Mouse (Mus musculus) intestine, postnatal 0 days (tissue): ENCODE data around the gene Spocd1. TPM values are rescaled to one million over a fixed set of nuclear protein-coding genes. Genes with fewer than 3 reads are reported as not detected.
A peak's percentile ranks its signal among the peaks of the same experiment; 100 is the strongest.

Experiments used
- ATAC-seq: fragments of 200-750 bp; cut with Nextera tagmentation; 2 replicates; pipeline ENCODE4 v1.8.0; 2017; ENCODE audit warnings: mild to moderate bottlenecking, moderate TSS enrichment, moderate library complexity
- H3K27ac ChIP-seq: fragments of 300-500 bp; sonication (generic); 2 replicates; pipeline ENCODE4 v1.5.1; 2014; ENCODE audit warnings: mild to moderate bottlenecking, low read depth, low read length, moderate library complexity
- H3K27me3 ChIP-seq: fragments of 300-500 bp; sonication (generic); replicated peaks from 2 replicates; pipeline ENCODE4 v1.6.1; 2014; ENCODE audit warnings: low read length, mixed read lengths; ENCODE audit not compliant: control insufficient read depth, insufficient read depth
- H3K36me3 ChIP-seq: fragments of 300-500 bp; sonication (generic); 2 replicates; pipeline ENCODE4 v1.6.1; 2014; ENCODE audit warnings: mild to moderate bottlenecking, moderate library complexity; ENCODE audit not compliant: control insufficient read depth, insufficient read depth
- H3K4me1 ChIP-seq: fragments of 300-500 bp; sonication (generic); replicated peaks from 2 replicates; pipeline ENCODE4 v1.6.1; 2014; ENCODE audit warnings: antibody characterized with exemption, low read length, mixed read lengths; ENCODE audit not compliant: control insufficient read depth, insufficient read depth
- H3K4me2 ChIP-seq: fragments of 300-500 bp; sonication (generic); replicated peaks from 2 replicates; pipeline ENCODE4 v1.6.1; 2014; ENCODE audit warnings: low read depth, mild to moderate bottlenecking, moderate library complexity
- H3K4me3 ChIP-seq: fragments of 300-500 bp; sonication (generic); 2 replicates; pipeline ENCODE4 v1.5.1; 2014; ENCODE audit warnings: low read depth, low read length
- H3K9ac ChIP-seq: fragments of 300-500 bp; sonication (generic); 2 replicates; pipeline ENCODE4 v1.6.1; 2014; ENCODE audit warnings: mild to moderate bottlenecking, low read depth, low read length
- H3K9me3 ChIP-seq: fragments of 300-500 bp; sonication (generic); 2 replicates; pipeline ENCODE4 v1.6.1; 2016; ENCODE audit warnings: mixed run types; ENCODE audit not compliant: control insufficient read depth
- CTCF ChIP-seq: sonication (generic); IDR thresholded peaks from 2 replicates; pipeline ENCODE4 v1.5.1; 2016; ENCODE audit warnings: low read depth, mild to moderate bottlenecking, control low read depth, antibody characterized with exemption, moderate library complexity
- WGBS: fragments of 180-500 bp; shearing (Covaris S2); extraction: QIAGEN DNeasy Blood & Tissue Kit; methylation state at CpG from one replicate; pipeline ENCODE4 v1.1.7; 2014; 5-methylcytosine and 5-hydroxymethylcytosine counted together
- polyA plus RNA-seq: library from polyadenylated mRNA; unstranded; fragments of >200 nt; fragmentation: Nextera tagmentation; extraction: Ambion mirVana; gene quantifications from 2 replicates; pipeline ENCODE4 v1.2.1, GENCODE M21; 2015

Gene Spocd1
- polyA plus RNA-seq, 1 experiment from 2014 or later = not detected

DNA sequence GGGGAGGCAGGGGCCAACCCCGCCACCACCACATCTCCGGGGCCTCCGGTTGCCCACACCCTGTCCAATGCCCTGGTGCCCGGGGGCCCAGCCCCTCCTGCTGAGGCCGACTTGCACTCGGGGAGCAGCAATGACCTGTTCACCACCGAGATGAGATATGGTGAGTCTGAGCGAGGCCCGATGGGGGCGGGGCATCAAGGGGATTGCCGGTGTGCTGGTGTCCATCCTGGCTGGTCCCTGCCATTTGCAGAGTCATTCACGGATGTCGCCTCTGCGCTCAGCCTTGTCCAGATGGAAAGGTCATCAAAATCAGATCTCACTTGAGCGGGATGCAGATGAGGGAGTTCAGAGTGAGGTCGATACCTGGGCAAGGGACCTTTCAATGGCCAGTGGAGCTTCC, 63.7 kb downstream of the Spocd1 start:
- H3K36me3 ChIP-seq = no peaks in the 10 kb centered on the region
- peaks cover 18% of the 10 kb centered on the region for H3K27me3 ChIP-seq
- no peak for ATAC-seq
- H3K9me3 ChIP-seq = no peaks in the 10 kb centered on the region
- WGBS = 70% methylated on average over 16 of the region's 16 CpGs
- no peak overlapping the region for H3K4me3 ChIP-seq
- TF ChIP-seq CTCF = no peak
- H3K9ac ChIP-seq = no peak overlapping the region
- H3K4me1 ChIP-seq = no peaks in the 10 kb centered on the region
- no peak overlapping the region for H3K27ac ChIP-seq
- no peak overlapping the region for H3K4me2 ChIP-seq

DNA sequence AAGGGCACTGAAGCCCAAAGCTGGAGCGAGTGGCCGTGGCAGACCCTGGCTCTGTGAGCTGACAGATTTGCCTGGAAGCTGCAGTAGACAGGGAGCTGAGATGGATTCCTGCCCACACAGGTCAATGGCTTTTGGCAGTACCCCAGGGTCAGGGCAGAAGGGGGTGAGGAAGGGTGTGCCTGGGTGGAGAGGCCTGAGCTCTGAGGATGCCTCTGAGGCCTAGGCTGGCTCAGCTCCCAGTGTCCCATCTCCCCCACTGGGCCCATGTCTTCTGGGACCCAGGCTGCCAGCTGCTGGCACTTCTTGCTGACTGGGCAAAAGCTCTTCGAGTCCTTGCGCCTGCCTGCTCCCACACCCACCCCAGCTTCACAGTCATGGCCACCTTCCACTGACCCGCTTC, 64.2 kb downstream of the Spocd1 start:
- Histone ChIP-seq H3K27me3 (peaks cover 13% of the 10 kb centered on the region), H3K9me3 (no peaks in the 10 kb centered on the region), H3K27ac (no peak overlapping the region), H3K4me2 (no peak overlapping the region), H3K4me1 (no peaks in the 10 kb centered on the region), H3K9ac (no peak overlapping the region), H3K36me3 (no peaks in the 10 kb centered on the region), H3K4me3 (no peak overlapping the region)
- 86% methylated on average over 5 of the region's 5 CpGs for WGBS
- no peak for TF ChIP-seq CTCF
- ATAC-seq = no peak

DNA sequence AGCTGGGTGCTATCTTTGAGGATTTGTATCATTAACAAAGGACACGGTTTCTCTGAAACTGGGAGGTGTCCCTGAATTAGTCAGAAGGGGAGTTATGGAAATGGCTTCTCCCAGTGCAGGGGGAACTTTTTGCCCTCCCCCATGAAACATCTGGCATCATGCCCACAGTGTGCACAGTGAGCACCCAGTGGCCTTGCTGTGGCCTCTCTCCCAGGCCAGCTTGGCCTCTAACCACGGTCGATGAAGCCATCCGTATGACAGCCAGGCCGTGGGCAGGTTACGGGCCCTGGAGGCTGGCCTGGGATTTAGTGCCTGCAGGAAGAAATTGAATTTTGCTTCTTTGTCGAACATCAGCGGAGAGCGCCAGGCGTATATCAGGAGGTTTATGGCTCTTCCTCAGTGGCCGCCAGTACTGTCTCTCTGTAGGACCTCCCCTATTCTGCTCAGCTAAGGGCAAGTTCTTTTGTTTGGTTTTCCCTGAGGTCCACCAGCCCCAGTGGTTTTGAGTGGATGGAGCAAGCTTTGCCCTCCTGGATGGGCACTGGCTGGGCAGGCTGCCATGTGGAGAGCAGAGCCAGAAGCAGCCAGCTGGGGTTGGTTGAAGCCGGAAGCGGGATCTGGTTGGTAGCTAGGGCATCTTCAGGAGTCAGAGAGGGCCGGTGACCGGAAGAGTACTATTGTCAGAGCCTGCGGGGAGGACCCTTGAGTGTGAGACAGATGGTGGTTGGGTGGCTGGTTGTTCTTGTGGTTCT, 65.1 kb downstream of the Spocd1 start:
- Histone ChIP-seq H3K4me2 (no peak overlapping the region), H3K9me3 (no peaks in the 10 kb centered on the region), H3K27me3 (peaks cover 4% of the 10 kb centered on the region), H3K27ac (no peak overlapping the region), H3K36me3 (no peaks in the 10 kb centered on the region), H3K4me1 (no peaks in the 10 kb centered on the region), H3K9ac (no peak overlapping the region), H3K4me3 (no peak overlapping the region)
- no peak for TF ChIP-seq CTCF
- ATAC-seq = no peak
- 82% methylated on average over 16 of the region's 16 CpGs for WGBS

DNA sequence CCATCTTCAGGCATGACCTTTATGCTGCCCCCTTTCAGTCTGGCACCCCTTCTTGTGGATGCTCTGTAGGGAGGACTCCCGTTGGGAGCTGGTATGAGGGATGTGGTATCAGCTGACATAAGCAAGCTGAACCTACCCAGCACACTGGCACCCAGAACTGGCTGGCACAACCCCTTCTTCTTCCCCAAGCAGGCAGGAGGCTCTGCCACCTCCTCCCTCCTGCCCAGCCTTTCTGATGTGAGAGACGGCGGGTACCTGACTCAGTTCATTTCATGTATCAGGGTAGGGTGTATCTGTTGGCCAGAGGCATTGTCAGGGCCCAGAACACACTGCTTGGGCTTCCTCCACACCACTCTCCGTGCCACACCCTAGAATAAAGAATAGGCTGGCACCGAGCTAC, 65.7 kb downstream of the Spocd1 start:
- Histone ChIP-seq H3K9me3 (no peaks in the 10 kb centered on the region), H3K36me3 (no peaks in the 10 kb centered on the region), H3K27ac (no peak overlapping the region), H3K4me3 (no peak overlapping the region), H3K4me1 (no peaks in the 10 kb centered on the region), H3K4me2 (no peak overlapping the region), H3K27me3 (no peaks in the 10 kb centered on the region; the same call in 1 of the 2 replicates), H3K9ac (no peak overlapping the region)
- no peak for ATAC-seq
- TF ChIP-seq CTCF = no peak
- WGBS = 84% methylated on average over 5 of the region's 5 CpGs

DNA sequence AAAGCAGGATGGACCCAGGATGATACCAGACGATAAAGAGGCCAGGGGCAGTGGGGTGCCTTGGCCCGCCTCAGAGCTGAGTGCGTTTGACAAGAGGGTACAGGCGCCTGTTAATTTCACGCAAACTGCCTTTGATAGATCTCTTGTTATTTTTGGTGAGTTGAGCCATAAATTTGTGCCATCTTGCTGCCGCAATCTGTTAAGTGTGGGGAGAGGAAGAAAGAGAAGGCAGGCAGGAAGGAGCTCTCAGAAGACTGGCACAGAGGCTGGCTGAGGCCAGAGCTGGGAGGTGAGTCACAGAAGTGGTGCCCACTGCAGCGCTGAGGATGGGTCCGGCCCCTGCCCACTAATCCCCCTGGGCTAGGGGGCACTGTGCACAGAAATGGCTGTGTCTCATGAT, 66.2 kb downstream of the Spocd1 start:
- H3K4me2 ChIP-seq = no peak overlapping the region
- no peak for TF ChIP-seq CTCF
- no peak for ATAC-seq
- H3K27ac ChIP-seq = no peak overlapping the region
- no peak overlapping the region for H3K4me3 ChIP-seq
- no peaks in the 10 kb centered on the region; the same call in 1 of the 2 replicates for H3K27me3 ChIP-seq
- no peaks in the 10 kb centered on the region for H3K9me3 ChIP-seq
- no peaks in the 10 kb centered on the region for H3K4me1 ChIP-seq
- WGBS = 88% methylated on average over 8 of the region's 8 CpGs
- H3K9ac ChIP-seq = no peak overlapping the region
- no peaks in the 10 kb centered on the region for H3K36me3 ChIP-seq

DNA sequence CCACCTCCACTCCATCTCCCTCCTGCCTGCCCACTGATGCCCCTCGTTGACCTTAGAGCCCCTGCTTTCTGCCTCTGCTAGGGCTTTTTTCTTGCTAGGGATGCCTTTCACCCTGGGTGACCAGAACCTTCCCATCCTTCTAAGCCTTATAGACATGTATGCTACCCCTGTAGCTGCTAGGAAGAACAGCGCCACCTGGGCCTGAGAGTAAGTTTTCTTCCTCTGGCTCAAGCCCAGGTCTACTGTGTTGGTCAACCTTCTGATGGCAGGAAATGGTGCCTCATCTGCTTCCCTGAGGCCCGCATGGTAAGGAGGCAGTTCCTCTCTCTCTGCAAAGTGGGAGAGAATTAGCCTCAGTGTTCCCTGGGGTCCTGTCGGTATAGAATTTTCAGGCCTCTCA, 67.0 kb downstream of the Spocd1 start:
- no peak overlapping the region for H3K4me2 ChIP-seq
- no peak for ATAC-seq
- no peak overlapping the region for H3K4me3 ChIP-seq
- H3K27ac ChIP-seq = no peak overlapping the region
- H3K36me3 ChIP-seq = no peaks in the 10 kb centered on the region
- peak; percentile 51 for TF ChIP-seq CTCF
- WGBS = 74% methylated on average over 4 of the region's 4 CpGs
- no peaks in the 10 kb centered on the region for H3K4me1 ChIP-seq
- no peak overlapping the region for H3K9ac ChIP-seq
- H3K27me3 ChIP-seq = no peaks in the 10 kb centered on the region; the same call in 1 of the 2 replicates
- H3K9me3 ChIP-seq = no peaks in the 10 kb centered on the region
